Mouse (Mus musculus): ENCODE data around the gene Snn.
A peak's percentile ranks its signal among the peaks of the same experiment; 100 is the strongest.

Snn gene

DNA sequence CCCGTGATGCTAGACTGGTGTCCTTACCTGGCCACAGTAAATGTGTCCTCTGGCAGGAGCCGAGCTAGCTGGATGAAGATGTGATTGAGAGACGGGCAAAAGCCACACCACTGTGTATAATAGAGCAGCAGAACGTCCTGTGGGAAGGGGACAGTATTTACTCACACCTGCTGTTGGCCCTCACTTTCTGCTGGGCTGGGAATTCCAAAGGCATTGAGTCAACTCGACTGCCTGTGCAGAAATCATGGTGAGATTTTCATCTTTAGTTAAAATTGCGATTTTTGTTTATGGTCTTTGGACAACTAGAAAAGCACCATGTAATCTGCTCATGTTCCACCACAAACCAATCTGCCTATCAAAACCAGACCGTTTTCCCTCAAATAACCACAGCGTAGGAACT, 23.4 kb downstream of the Snn start:
- no peak for DNase-seq (ENCODE audit: low spot score in 2 of 2)

DNA sequence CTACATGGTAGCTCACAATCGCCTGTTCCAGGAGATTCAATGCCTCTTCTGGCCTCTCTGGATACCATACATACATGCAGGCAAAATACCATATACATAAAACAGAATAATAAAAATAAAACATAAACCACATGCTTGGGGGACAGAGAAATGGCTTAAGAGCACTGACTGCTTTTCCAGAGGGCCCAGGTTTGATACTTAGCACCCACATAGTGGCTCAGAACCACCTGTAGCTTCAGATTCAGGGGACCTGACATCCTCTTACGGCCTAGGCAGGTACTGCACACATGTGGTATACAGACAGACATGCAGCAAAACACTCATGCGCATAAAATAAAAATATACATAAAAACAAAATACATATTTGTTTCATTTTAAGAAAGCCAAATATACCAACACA, 25.6 kb downstream of the Snn start:
- no peak for DNase-seq (ENCODE audit: low spot score in 2 of 2)

DNA sequence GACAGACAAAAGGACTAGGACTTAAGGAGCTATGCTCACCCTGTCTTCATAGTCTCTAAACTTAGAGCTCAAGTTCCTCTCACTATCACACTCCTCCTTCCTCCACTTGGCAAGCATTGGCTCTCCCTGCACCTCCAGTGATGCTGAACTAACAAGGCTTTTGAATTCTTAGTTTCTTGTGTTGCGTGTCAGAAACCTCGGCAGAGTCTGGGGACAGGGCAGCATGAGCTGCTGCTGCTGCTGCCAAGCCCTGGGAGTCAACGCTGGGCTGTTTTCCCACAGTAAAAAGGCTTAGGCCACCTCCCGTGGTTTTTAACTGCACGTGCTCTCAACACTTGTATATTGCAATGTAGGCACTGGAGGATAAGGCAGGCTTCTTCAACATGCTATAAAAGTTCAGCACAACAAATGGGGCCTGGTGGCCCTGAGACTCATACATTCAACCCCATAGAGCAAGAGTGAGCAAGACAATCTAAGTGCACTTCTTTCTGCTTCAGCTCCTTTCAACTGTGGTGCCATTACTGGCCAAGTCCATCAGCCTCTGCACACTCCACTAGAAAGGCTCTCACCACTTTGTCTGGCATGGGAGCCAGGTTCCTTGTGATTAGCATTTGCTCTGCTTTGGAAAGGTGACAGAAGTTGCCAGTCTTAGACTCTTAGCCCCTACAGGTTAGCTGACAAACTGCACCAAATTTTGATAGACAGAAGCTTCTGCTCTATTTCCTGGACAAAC, 26.3 kb downstream of the Snn start:
- no peak for DNase-seq (ENCODE audit: low spot score in 2 of 2)

DNA sequence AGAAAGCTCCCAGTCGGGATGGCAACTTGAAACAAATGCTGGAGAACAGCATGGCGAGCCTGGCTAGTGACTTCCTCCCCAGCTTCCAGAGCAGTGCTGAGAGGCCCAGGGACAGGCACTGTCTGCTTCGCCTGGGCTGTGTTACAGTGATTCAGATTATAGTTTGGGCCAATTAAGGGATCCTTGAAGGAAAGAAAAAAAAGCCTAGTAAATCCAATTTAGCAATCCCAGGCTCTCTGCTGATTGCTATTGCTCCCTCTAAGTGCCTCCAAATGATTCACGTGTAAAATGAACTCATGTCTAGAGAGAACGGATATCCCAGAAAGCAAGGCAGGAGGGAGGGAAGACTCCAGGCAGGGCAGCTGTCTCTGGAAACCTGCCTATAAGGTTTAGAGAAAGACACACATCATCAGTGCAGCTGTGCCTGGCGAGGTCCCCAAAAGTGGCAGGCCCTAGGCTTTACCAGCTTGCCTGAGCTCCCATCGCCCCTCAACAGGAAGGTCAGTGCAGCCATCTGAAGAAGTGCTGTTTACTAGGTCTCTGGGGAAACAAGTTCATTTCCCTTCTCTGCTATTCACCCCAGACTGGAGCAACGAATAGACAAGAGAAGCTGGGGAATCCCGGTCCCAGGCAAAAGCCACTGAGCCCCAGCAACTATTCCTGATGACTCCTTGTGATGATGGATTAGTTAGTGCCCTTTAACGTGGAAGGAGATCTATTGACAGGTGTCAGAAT, 30.3 kb downstream of the Snn start:
- no peak for DNase-seq (ENCODE audit: low spot score in 2 of 2)

DNA sequence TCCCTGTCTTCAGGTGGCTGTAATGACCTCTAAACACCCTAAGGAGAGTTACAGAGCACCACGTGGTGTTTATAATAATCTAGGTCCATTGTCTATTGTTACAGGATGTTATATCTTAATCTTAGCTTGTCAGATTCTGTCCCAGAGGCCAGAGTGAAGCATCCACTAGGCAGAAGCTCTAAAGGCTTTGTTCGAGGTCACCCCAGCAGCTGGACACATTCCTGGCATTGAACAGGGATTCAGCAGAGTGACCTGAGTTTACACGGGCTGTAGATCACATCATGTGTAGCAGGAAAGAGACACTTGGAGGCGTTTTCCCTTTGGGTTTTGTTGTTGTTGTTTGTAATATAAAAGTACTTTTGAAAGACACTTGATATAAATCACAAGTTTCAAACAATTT, 31.3 kb downstream of the Snn start:
- DNase-seq (ENCODE audit: low spot score in 2 of 2): no peak

DNA sequence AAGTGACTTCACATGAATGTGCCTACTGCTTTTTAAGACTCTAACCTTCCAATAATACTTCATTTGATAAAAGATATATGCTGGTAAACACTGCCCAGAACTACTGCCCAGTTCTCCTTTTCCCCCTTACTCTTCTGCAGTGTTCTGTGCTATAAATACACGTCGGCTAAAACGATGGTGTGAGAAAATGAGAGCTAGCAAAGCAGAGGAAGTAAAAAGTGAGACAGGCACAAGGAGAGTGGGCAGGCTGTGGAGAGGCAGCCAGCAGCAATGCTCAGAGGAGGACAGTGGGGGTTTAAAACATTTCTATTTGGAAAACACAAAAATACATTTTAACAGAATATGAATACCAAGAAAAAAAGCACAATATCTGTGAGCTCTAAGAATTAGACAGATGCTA, 31.8 kb downstream of the Snn start:
- no peak for DNase-seq (ENCODE audit: low spot score in 2 of 2)

DNA sequence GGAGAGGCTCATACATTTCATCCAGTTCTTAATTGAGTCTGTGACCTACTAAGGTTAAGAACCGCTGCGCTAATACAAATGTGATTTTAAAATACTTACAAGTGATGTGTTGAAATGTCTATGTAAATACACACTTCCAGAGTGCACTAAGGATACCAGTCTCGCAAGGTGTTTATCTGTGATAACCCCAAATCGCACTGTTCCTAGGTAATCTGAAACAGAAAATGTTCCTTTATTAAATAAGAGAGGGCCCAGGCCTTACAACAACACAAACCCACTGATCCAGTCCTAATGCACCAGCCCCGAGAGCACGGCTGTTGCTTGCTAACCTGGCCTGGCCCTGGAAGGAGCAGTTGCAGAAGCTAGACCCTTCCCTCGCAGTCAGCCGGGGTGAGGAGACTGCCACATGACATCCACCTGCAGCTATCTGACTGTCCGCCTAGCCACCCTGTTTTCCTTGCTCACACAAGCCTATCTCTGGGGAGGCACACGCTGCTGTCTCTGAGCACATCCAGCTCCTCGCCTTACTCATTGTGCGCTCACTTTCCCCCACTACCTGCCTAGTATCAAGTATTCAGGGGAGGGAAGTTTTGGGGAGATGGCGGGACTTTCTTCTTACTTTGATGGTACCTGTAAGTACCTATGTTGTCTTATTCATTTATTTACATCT, 33.1 kb downstream of the Snn start:
- DNase-seq (ENCODE audit: low spot score in 2 of 2): no peak

DNA sequence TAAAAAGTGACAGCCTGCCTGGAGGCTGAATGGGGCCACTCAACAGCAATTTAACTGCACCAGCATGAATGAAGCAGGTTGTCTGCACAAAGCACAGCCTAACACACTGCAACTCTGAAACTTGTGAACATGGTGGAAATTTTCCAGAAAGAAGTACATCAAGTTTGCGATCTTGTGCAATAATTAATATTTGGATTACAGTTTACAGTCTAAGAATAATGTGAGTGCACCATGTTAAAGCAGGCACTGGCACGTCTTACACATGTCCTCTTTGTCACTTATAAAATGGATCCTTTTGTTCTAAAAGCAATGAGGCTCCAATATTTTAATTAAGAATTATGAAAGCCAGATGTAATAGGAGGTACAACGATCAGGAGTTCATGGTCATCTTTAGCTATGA, 36.6 kb downstream of the Snn start:
- DNase-seq (ENCODE audit: low spot score in 2 of 2): no peak

DNA sequence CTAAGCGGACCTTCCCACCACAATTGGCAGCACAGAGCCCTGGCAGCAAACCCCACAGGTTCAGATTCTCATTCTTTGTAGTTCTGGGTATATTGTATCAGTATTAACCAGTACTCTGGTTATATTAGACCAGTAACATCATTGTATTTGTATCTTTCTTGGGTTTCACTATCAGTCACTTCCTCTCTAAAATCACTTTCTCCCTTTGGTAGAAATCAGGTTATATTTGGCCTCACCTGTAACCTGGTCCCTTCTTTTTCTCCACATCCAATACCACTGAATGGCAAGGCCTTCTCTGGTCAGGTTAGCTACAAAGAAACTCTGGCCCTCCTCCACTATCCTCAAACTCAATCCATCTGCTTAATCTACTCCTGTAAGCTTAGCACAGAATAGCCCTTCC, 44.2 kb downstream of the Snn start:
- no peak for DNase-seq (ENCODE audit: low spot score in 2 of 2)

DNA sequence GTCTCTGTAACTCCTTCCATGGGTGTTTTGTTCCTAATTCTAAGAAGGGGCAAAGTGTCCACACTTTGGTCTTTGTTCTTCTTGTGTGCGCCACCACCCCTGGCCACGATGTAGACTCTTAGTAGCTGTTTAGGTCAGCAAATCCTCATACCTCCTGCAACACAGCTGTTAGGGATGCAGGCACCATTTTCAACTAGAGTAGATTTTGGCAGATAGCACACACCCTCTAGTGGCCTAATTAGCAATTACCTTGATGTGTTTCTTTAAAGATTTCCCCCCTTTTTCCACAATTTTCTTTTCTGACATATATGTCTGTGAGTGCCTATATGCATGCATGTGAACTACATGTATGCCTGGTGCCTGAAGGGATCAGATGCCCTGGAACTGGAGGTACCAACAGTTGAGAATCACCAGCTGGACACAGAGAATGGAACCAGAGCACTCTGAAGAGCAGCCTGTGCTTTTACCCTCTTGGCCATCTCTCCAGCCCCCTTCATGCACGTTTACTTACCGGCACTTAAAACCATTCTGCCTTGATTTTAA, 48.5 kb downstream of the Snn start:
- peak in 1 of 2 experiments; percentile 12 for DNase-seq (ENCODE audit: low spot score in 2 of 2)

DNA sequence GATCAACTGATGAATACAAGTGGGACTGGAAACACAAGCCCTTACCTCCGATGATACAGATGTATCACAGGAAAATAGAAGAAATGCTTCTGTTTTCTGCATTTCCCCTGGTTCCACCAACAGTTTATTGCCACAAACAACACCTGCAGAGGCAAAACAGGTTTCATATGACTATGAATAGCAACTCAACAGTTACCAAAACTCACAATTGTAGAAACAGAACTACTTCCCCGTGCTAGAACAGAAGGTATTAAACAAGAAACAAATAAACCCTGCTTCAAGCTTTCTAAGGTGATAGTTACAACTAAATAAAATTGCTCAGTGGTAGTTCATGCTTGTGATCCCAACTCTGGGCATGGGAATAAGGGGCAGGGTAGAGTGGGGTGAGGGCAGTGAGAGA, 61.9 kb downstream of the Snn start:
- DNase-seq (ENCODE audit: low spot score in 2 of 2): no peak

DNA sequence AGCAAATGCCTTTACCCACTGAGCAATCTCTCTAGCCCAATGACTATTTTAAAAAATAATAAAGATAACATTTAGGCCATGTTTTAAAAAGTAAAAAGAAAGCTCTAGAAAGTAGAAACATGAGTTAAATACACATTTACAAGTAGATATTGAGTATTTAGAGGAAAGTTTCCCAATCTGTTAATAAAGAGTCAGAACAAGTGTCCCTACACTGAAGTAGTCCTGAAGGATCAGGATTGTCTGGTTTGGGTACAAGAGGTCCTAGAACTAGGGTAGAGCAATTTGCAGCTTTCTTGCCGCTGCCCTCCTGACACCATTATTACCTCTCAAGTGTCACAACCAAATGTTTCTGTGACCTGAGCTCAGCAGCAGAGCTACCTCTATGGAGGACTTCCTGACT, 63.4 kb downstream of the Snn start:
- DNase-seq (ENCODE audit: low spot score in 2 of 2): no peak
